Mouse (Mus musculus) embryonic facial prominence, embryonic 12.5 days (tissue): Measurements from ENCODE around the gene Igsf9. TPM values are rescaled to one million over a fixed set of nuclear protein-coding genes. Genes with fewer than 3 reads are reported as not detected.
A peak's percentile ranks its signal among the peaks of the same experiment; 100 is the strongest.

ENCODE experiments used
- ATAC-seq: fragments of 200-750 bp; cut with Nextera tagmentation; 2 replicates; pipeline ENCODE4 v1.8.0; 2017; ENCODE audit not compliant: insufficient number of reproducible peaks, insufficient read depth, low FRiP score, low TSS enrichment
- H3K27ac ChIP-seq: fragments of 300-500 bp; sonication (generic); 2 replicates; pipeline ENCODE4 v1.5.1; 2016; ENCODE audit warnings: mild to moderate bottlenecking
- H3K27me3 ChIP-seq: fragments of 300-500 bp; sonication (generic); 2 replicates; pipeline ENCODE4 v1.6.1; 2016; ENCODE audit warnings: mild to moderate bottlenecking, moderate library complexity
- H3K36me3 ChIP-seq: fragments of 300-500 bp; sonication (generic); 2 replicates; pipeline ENCODE4 v1.6.1; 2016; ENCODE audit warnings: mild to moderate bottlenecking
- H3K4me1 ChIP-seq: fragments of 300-500 bp; sonication (generic); 2 replicates; pipeline ENCODE4 v1.6.1; 2016
- H3K4me2 ChIP-seq: fragments of 300-500 bp; sonication (generic); replicated peaks from 2 replicates; pipeline ENCODE4 v1.6.1; 2016; ENCODE audit warnings: mild to moderate bottlenecking, moderate library complexity
- H3K4me3 ChIP-seq: fragments of 300-500 bp; sonication (generic); 2 replicates; pipeline ENCODE4 v1.5.1; 2016; ENCODE audit warnings: mild to moderate bottlenecking
- H3K9ac ChIP-seq: fragments of 300-500 bp; sonication (generic); 2 replicates; pipeline ENCODE4 v1.6.1; 2016; ENCODE audit warnings: mild to moderate bottlenecking, moderate library complexity
- H3K9me3 ChIP-seq: fragments of 300-500 bp; sonication (generic); 2 replicates; pipeline ENCODE4 v1.6.1; 2016; ENCODE audit warnings: mild to moderate bottlenecking, moderate library complexity
- WGBS: fragments of 180-500 bp; shearing (Covaris S2); methylation state at CpG from one replicate; pipeline ENCODE4 v1.1.7; 2016; 5-methylcytosine and 5-hydroxymethylcytosine counted together
- polyA plus RNA-seq: library from polyadenylated mRNA; unstranded; fragments of >200 nt; fragmentation: Nextera tagmentation; extraction: Ambion mirVana; gene quantifications from 2 replicates; pipeline ENCODE4 v1.2.1, GENCODE M21; 2016

Igsf9 gene
- polyA plus RNA-seq, 1 experiment from 2014 or later: 79.5 TPM

DNA sequence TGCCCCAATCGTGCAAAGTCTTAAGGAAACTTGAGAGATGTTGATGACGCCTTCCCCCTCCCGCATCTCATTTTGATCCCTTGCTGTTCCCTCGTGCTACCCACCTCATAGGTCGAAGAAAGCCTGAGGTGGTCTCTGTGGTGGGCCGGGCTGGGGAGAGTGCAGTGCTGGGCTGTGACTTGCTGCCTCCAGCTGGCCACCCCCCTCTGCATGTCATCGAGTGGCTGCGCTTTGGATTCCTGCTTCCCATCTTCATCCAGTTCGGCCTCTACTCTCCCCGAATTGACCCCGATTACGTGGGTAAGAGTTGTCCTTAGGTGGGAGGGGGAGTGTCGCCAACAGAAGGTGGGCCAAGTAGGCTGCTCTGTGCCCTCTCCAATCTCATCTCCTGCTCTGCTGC is 3.1 kb downstream of the Igsf9 start:
- no peaks in the 10 kb centered on the region for H3K9me3 ChIP-seq
- no peak overlapping the region for H3K27ac ChIP-seq
- H3K4me2 ChIP-seq: peak overlapping the region; percentile 86
- WGBS: 52% methylated on average over 13 of the region's 13 CpGs
- H3K27me3 ChIP-seq: no peaks in the 10 kb centered on the region
- ATAC-seq: no peak
- H3K9ac ChIP-seq: 0 out of 2 replicates have a peak overlapping the region, but pooled peaks have one; percentile 6
- peak overlapping the region; percentile 68 for H3K4me3 ChIP-seq
- H3K36me3 ChIP-seq: peaks cover 15% of the 10 kb centered on the region; the same call in 1 of the 2 replicates
- peaks cover 48% of the 10 kb centered on the region for H3K4me1 ChIP-seq

DNA sequence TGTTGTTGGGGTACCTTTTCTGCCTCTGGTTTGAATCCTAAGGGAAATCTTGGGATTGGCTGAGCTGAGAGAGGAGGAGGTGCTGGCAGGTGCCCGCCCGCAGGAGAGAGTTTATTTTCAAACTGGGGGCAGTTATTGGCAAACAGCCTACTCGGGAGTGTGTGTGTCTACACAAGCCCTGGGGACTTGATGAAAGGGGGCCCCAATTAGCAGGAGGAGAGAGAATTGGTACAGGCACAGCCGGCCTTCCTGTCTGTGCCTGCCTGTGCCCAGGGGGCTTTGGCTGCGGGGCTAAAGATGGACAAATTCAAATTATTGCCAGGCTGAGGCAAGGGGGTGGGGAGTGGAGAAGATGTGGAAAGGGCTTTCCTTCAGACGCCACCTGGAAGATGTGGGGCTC is 4.2 kb downstream of the Igsf9 start:
- H3K36me3 ChIP-seq: peaks cover 15% of the 10 kb centered on the region; the same call in 1 of the 2 replicates
- no peak for ATAC-seq
- H3K9me3 ChIP-seq: no peaks in the 10 kb centered on the region
- 19% methylated on average over 6 of the region's 6 CpGs for WGBS
- H3K9ac ChIP-seq: no peak overlapping the region
- H3K4me3 ChIP-seq: 0 out of 2 replicates have a peak overlapping the region, but pooled peaks have one; percentile 9
- peak overlapping the region; percentile 86 for H3K4me2 ChIP-seq
- H3K27me3 ChIP-seq: no peaks in the 10 kb centered on the region
- peaks cover 53% of the 10 kb centered on the region for H3K4me1 ChIP-seq
- H3K27ac ChIP-seq: peak overlapping the region; percentile 24; the same call in 1 of the 2 replicates

DNA sequence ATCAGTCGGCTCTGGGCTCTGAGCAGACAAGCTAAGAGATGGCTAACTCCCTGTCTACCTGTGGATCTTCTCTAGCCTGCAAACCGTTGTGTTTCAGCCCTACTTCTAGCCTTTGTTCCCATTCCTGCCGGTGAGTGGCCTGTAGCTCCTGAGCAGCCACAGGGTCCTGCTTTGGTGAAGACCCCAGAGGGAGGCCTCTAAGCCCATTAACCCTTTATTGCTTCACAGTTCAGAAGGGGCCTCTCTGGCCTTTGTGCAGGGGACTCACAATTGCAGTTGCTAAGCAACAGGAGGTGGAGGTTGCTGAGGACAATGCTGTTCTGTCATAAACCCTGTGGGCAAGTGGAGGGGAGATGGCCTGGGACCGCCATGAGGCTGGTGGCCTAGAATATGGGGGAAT is 4.6 kb downstream of the Igsf9 start:
- 29% methylated on average over 4 of the region's 4 CpGs for WGBS
- H3K36me3 ChIP-seq: peaks cover 18% of the 10 kb centered on the region; the same call in 1 of the 2 replicates
- no peak overlapping the region for H3K9ac ChIP-seq
- peak overlapping the region; percentile 24; the same call in 1 of the 2 replicates for H3K27ac ChIP-seq
- ATAC-seq: no peak
- peaks cover 53% of the 10 kb centered on the region for H3K4me1 ChIP-seq
- peak overlapping the region; percentile 86 for H3K4me2 ChIP-seq
- H3K27me3 ChIP-seq: no peaks in the 10 kb centered on the region
- 0 out of 2 replicates have a peak overlapping the region, but pooled peaks have one; percentile 9 for H3K4me3 ChIP-seq
- no peaks in the 10 kb centered on the region for H3K9me3 ChIP-seq

DNA sequence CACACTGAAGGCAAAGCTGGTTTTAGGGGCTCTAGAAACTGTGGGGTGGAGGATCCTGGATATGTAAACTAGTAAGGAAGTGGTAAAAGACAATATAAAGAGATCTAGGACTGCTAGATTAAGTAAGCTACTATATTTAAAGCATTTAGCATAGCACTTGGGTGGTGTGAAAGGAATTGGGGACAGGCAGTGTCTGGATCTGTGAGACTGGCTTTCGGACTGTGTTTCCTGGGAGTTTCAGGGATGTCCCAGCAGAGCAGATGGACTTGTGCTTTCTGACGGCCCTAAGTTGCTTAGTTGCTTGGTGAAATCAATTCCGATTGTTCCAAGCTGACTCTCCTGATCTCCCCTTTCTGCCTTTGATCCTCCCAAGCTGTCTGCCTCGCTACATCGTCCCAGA is 5.1 kb downstream of the Igsf9 start:
- H3K9ac ChIP-seq: no peak overlapping the region
- peaks cover 53% of the 10 kb centered on the region for H3K4me1 ChIP-seq
- H3K27me3 ChIP-seq: no peaks in the 10 kb centered on the region
- H3K27ac ChIP-seq: peak overlapping the region; percentile 24; the same call in 1 of the 2 replicates
- 59% methylated on average over 5 of the region's 5 CpGs for WGBS
- 0 out of 2 replicates have a peak overlapping the region, but pooled peaks have one; percentile 9 for H3K4me3 ChIP-seq
- ATAC-seq: no peak
- H3K36me3 ChIP-seq: peaks cover 22% of the 10 kb centered on the region; the same call in 1 of the 2 replicates
- no peaks in the 10 kb centered on the region for H3K9me3 ChIP-seq
- peak overlapping the region; percentile 86 for H3K4me2 ChIP-seq

DNA sequence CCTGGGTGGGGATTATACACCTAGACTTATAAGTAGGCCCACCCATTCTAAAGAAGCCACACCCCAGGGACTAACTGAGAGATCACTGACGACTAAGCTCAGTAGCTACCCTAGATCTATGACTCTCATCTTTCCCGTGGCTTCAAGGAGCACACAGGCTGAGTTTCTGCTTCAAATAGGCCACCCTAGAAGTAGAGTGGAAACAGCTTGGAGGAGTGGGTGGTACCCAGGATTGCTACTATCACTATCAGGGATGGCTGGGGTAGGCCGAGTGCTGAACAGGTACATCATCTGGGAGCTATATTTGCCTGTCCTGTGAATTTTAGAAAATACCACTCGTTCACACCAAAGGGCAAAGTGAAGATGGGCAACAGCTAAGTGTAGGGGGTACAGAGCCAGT is 6.3 kb downstream of the Igsf9 start:
- WGBS: 75% methylated on average over 4 of the region's 4 CpGs
- Histone ChIP-seq H3K4me3 (no peak overlapping the region), H3K9me3 (no peaks in the 10 kb centered on the region), H3K4me1 (peaks cover 49% of the 10 kb centered on the region), H3K27ac (no peak overlapping the region), H3K36me3 (peaks cover 33% of the 10 kb centered on the region; the same call in 1 of the 2 replicates), H3K27me3 (no peaks in the 10 kb centered on the region), H3K9ac (no peak overlapping the region), H3K4me2 (no peak overlapping the region)
- no peak for ATAC-seq

DNA sequence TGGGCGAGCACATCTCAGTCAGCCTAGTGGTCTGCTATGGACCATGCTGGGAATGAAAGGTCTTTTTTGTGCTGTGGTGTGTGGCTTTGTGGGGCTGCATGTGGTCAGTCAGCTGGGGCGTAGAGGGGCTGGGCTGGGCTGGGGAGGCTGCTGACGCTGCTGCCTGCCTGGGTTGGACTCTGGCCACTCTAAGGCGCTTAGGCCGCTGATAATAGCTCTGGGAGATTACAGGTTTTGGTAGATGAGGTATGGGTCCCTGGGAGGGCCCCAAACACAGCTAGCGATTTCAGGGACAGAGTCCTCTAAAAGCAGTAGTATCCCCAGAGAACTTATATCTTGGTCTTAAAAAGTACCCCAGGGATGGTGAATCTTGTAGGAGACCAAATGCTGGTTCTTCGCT is 7.2 kb downstream of the Igsf9 start:
- Histone ChIP-seq H3K27me3 (no peaks in the 10 kb centered on the region), H3K4me3 (no peak overlapping the region), H3K9me3 (no peaks in the 10 kb centered on the region), H3K27ac (no peak overlapping the region), H3K4me1 (peaks cover 39% of the 10 kb centered on the region), H3K9ac (no peak overlapping the region), H3K4me2 (no peak overlapping the region), H3K36me3 (peaks cover 42% of the 10 kb centered on the region)
- no peak for ATAC-seq
- 89% methylated on average over 7 of the region's 7 CpGs for WGBS

DNA sequence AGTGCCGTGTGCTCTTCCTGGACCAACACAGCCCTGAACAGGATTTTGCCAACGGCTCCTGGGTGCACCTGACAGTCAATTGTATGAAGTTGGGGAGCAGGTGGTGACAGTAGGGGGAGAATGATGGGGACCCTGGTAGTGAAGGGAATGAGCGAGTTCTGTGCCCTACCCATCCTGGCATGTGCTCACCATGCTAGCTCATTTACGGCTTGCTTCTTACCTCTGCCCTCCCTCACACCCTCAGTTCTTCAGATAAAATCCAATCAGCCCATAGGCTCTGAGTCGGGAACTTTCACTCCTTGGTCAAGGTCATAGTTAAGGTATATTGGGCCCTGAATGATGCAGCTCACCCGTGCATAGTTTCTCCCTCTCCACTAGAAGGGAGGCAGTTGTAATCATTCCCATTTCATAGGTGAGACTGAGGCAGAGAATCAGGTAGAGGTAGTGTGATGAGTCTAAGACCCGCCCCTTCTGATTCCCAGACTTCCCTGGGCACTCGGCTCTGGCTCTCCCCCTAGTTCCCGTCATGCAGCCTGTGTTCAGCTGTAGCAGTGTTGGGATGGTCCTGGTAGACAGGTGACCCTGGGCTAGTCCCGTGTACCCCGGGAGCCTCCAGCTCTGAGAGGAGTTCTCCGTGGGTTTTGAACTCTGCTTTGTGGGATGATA is 8.1 kb downstream of the Igsf9 start:
- Histone ChIP-seq H3K36me3 (peaks cover 48% of the 10 kb centered on the region), H3K27me3 (no peaks in the 10 kb centered on the region), H3K4me3 (no peak overlapping the region), H3K9ac (no peak overlapping the region), H3K4me2 (peak overlapping the region; percentile 36; the same call in 1 of the 2 replicates), H3K4me1 (peaks cover 30% of the 10 kb centered on the region), H3K27ac (no peak overlapping the region), H3K9me3 (no peaks in the 10 kb centered on the region)
- 0 out of 2 replicates have a peak, but pooled peaks have one; percentile 16 for ATAC-seq
- 59% methylated on average over 12 of the region's 12 CpGs for WGBS

DNA sequence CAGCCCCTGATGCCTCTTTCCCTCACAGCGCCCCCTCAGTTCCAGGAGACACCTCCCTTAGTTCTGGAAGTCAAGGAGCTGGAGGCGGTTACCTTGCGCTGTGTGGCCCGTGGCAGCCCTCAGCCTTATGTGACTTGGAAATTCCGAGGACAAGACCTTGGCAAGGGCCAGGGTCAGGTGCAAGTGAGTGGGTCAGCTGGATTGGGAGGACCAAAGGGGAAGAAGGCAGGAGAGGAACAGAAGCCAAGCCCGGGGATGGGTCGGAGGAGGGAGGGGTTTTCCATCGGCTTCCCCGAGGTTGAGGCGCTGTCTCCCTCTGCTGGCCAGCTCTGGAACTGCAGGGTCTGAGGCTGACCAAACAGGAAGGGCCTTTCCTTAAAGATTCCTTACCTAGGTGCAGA is 8.7 kb downstream of the Igsf9 start:
- WGBS: 13% methylated on average over 10 of the region's 10 CpGs
- H3K27me3 ChIP-seq: no peaks in the 10 kb centered on the region
- H3K9me3 ChIP-seq: no peaks in the 10 kb centered on the region
- peak overlapping the region; percentile 36; the same call in 1 of the 2 replicates for H3K4me2 ChIP-seq
- H3K27ac ChIP-seq: no peak overlapping the region
- ATAC-seq: 0 out of 2 replicates have a peak, but pooled peaks have one; percentile 18
- H3K4me3 ChIP-seq: peak overlapping the region; percentile 20; the same call in 1 of the 2 replicates
- no peak overlapping the region for H3K9ac ChIP-seq
- peaks cover 54% of the 10 kb centered on the region for H3K36me3 ChIP-seq
- H3K4me1 ChIP-seq: peaks cover 25% of the 10 kb centered on the region

DNA sequence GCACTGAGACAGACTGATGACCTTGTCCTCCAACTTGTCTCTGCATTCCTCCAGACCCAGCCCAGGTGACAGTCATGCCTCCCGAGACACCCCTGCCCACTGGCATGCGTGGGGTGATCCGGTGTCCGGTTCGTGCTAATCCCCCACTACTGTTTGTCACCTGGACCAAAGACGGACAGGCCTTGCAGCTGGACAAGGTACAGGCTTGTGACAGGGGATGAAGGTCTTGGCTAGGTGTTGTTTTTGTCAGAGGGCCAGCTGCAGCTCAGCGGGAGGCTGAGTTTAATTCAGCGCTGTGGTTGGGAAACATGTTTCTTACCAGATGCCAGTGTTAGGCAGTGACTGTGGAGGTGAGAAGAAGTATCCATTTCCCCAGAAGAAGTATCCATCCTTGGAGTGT is 10.5 kb downstream of the Igsf9 start:
- no peak overlapping the region for H3K27ac ChIP-seq
- no peaks in the 10 kb centered on the region for H3K27me3 ChIP-seq
- no peak overlapping the region for H3K4me3 ChIP-seq
- no peak overlapping the region for H3K4me2 ChIP-seq
- H3K36me3 ChIP-seq: peaks cover 71% of the 10 kb centered on the region
- peaks cover 7% of the 10 kb centered on the region; the same call in 1 of the 2 replicates for H3K4me1 ChIP-seq
- no peaks in the 10 kb centered on the region for H3K9me3 ChIP-seq
- no peak for ATAC-seq
- no peak overlapping the region for H3K9ac ChIP-seq
- WGBS: 85% methylated on average over 8 of the region's 8 CpGs

DNA sequence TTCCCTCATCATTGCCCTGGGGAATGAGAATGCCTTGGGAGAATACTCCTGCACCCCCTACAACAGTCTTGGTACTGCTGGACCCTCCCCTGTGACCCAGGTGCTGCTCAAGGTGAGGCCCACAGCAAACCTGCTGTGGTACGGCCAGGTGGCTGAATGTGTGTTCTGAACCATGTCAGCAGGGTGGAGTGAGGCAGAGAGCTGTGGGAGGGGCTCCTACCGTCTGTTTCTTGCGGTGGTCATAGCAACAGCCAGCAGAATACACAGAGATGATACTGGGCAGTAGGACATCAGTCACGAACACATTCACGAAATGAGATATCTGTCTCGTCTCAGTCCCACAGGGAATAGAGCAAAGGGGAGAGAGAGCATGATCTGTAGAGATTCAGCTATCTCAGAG is 11.9 kb downstream of the Igsf9 start:
- ATAC-seq: no peak

DNA sequence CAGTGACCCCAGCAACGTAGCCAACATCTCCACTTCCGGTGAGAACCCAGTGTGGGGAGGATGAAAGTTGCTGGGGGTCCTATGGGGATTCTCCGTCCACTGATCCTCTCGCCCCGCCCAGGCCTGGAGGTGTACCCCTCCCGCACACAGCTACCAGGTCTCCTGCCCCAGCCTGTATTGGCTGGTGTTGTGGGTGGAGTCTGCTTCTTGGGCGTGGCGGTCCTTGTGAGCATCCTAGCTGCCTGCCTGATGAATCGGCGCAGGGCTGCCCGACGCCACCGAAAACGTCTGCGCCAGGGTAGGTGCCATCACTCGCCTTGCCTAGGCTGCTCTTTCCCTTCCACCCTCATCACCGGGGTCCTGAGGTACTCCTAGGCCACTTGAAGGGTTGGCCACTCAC is 14.4 kb downstream of the Igsf9 start:
- Histone ChIP-seq H3K9me3 (no peaks in the 10 kb centered on the region), H3K4me3 (no peak overlapping the region), H3K27ac (no peak overlapping the region), H3K36me3 (peaks cover 71% of the 10 kb centered on the region), H3K4me1 (peaks cover 12% of the 10 kb centered on the region), H3K27me3 (peaks cover 5% of the 10 kb centered on the region; the same call in 1 of the 2 replicates), H3K4me2 (no peak overlapping the region), H3K9ac (no peak overlapping the region)
- ATAC-seq: no peak
- WGBS: 86% methylated on average over 17 of the region's 17 CpGs

More for the DNA sequence above, 11.9 kb downstream of the Igsf9 start:
- H3K4me2 ChIP-seq: no peak overlapping the region
- no peaks in the 10 kb centered on the region for H3K9me3 ChIP-seq
- H3K4me1 ChIP-seq: peaks cover 4% of the 10 kb centered on the region; the same call in 1 of the 2 replicates
- WGBS: 82% methylated on average over 6 of the region's 6 CpGs
- H3K27ac ChIP-seq: no peak overlapping the region
- no peaks in the 10 kb centered on the region for H3K27me3 ChIP-seq
- no peak overlapping the region for H3K4me3 ChIP-seq
- H3K9ac ChIP-seq: no peak overlapping the region
- peaks cover 80% of the 10 kb centered on the region for H3K36me3 ChIP-seq

DNA sequence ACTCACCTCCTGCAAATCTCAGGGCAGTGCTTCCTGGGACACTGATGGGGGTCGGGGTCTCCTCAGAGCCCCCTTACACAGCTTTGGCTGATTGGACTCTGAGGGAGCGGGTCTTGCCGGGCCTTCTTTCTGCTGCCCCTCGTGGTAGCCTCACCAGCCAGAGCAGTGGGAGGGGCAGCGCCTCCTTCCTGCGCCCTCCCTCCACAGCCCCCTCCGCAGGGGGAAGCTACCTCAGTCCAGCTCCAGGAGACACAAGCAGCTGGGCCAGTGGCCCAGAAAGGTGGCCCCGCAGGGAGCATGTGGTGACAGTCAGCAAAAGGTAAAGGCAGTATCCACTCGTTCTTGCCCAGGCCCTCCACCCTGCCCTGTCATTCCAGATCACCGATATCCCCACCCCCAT is 15.8 kb downstream of the Igsf9 start:
- no peak overlapping the region for H3K27ac ChIP-seq
- H3K9me3 ChIP-seq: no peaks in the 10 kb centered on the region
- peaks cover 57% of the 10 kb centered on the region for H3K36me3 ChIP-seq
- H3K27me3 ChIP-seq: peaks cover 14% of the 10 kb centered on the region
- H3K4me2 ChIP-seq: no peak overlapping the region
- no peak overlapping the region for H3K9ac ChIP-seq
- no peak overlapping the region for H3K4me3 ChIP-seq
- 79% methylated on average over 10 of the region's 10 CpGs for WGBS
- no peak for ATAC-seq
- H3K4me1 ChIP-seq: peaks cover 20% of the 10 kb centered on the region
